Mouse (Mus musculus) stomach, embryonic 15.5 days (tissue): ENCODE results near the gene N4bp3. TPM values are rescaled to one million over a fixed set of nuclear protein-coding genes. Genes with fewer than 3 reads are reported as not detected.

ENCODE experiments used
- ATAC-seq: fragments of 200-750 bp; cut with Nextera tagmentation; 2 replicates; pipeline ENCODE4 v1.8.0; 2017; ENCODE audit warnings: low read depth, moderate number of reproducible peaks, moderate TSS enrichment; ENCODE audit not compliant: insufficient read depth, low FRiP score
- H3K27ac ChIP-seq: fragments of 300-500 bp; sonication (generic); 2 replicates; pipeline ENCODE4 v1.5.1; 2015; ENCODE audit warnings: mild to moderate bottlenecking, inconsistent platforms
- H3K27me3 ChIP-seq: fragments of 300-500 bp; sonication (generic); replicated peaks from 2 replicates; pipeline ENCODE4 v1.6.1; 2015; ENCODE audit warnings: inconsistent platforms
- H3K36me3 ChIP-seq: fragments of 300-500 bp; sonication (generic); 2 replicates; pipeline ENCODE4 v1.6.1; 2015; ENCODE audit warnings: inconsistent platforms
- H3K4me1 ChIP-seq: fragments of 300-500 bp; sonication (generic); 2 replicates; pipeline ENCODE4 v1.6.1; 2015; ENCODE audit warnings: inconsistent platforms
- H3K4me2 ChIP-seq: fragments of 300-500 bp; sonication (generic); 2 replicates; pipeline ENCODE4 v1.6.1; 2015; ENCODE audit warnings: mild to moderate bottlenecking, inconsistent platforms
- H3K4me3 ChIP-seq: fragments of 300-500 bp; sonication (generic); replicated peaks from 2 replicates; pipeline ENCODE4 v1.5.1; 2015; ENCODE audit warnings: inconsistent platforms
- H3K9ac ChIP-seq: fragments of 300-500 bp; sonication (generic); 2 replicates; pipeline ENCODE4 v1.6.1; 2015; ENCODE audit warnings: inconsistent platforms
- H3K9me3 ChIP-seq: fragments of 300-500 bp; sonication (generic); 2 replicates; pipeline ENCODE4 v1.6.1; 2016; ENCODE audit warnings: inconsistent platforms
- WGBS: fragments of 180-500 bp; shearing (Covaris S2); methylation state at CpG from one replicate; pipeline ENCODE4 v1.1.7; 2015; 5-methylcytosine and 5-hydroxymethylcytosine counted together
- polyA plus RNA-seq: library from polyadenylated mRNA; unstranded; fragments of >200 nt; fragmentation: Nextera tagmentation; extraction: Ambion mirVana; gene quantifications from 2 replicates; pipeline ENCODE4 v1.2.1, GENCODE M21; 2015

The N4bp3 gene
- polyA plus RNA-seq, 1 experiment from 2014 or later = 21.5 TPM

- Histone ChIP-seq H3K4me3 (no peak overlapping the region), H3K9me3 (no peaks in the 10 kb centered on the region), H3K4me2 (no peak overlapping the region), H3K4me1 (peaks cover 15% of the 10 kb centered on the region), H3K27me3 (no peaks in the 10 kb centered on the region), H3K9ac (no peak overlapping the region), H3K27ac (no peak overlapping the region; the same call in 1 of the 2 replicates), H3K36me3 (peaks cover 8% of the 10 kb centered on the region)
- 54% methylated on average over 3 of the region's 3 CpGs for WGBS
- ATAC-seq = no peak
Observed at GRCm38 (mm10) chr11:51609266-51609909, 41.3 kb downstream of the N4bp3 start.

DNA sequence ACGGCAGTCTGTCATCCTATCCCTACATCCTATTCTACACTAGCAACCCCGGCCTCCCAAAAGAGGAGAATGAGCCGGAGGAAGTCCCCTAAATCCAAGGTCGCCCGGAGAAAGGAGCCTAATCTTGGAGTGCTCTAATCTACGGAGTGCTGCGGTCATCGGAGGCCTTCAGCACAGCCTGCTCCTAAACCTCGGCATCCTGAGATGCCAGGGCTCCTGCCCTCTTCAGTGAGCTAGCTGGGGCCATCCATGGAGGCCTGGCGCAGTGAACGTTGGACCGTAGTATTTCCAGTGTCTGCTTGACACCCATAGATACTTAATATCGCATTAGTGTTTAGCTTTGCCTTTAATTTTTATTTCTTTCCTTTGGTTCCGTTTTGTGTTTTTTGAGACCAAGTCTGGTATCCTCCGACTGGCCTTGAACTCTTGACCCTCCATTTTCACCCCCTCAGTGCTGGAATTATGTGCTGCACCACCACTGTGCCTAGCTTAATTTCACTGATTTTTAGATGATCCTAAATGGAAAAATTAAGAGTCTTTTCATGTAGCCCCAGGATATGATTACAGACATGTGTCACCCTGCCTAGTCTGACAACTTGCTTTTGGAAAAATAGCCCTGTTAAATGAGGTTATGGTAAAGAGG, 43.4 kb downstream of the N4bp3 start:
- Histone ChIP-seq H3K27ac (peak overlapping the region; percentile 86), H3K4me3 (peak overlapping the region; percentile 96), H3K9me3 (no peaks in the 10 kb centered on the region), H3K4me2 (peak overlapping the region; percentile 70), H3K9ac (peak overlapping the region; percentile 53), H3K36me3 (peaks cover 25% of the 10 kb centered on the region), H3K4me1 (peaks cover 30% of the 10 kb centered on the region), H3K27me3 (no peaks in the 10 kb centered on the region)
- 6% methylated on average over 15 of the region's 15 CpGs for WGBS
- ATAC-seq = peak; percentile 23; the same call in 1 of the 2 replicates

- WGBS = under 1% methylated on average over 89 of the region's 91 CpGs
- H3K27me3 ChIP-seq = no peaks in the 10 kb centered on the region
- H3K9ac ChIP-seq = peak within 1 kb of the TSS; percentile 98
- ATAC-seq = peak; percentile 91
- H3K4me1 ChIP-seq = peaks cover 37% of the 10 kb centered on the region
- peak within 1 kb of the TSS; percentile 96 for H3K4me3 ChIP-seq
- peak within 1 kb of the TSS; percentile 95 for H3K27ac ChIP-seq
- H3K36me3 ChIP-seq = peaks cover 32% of the 10 kb centered on the region
- peak within 1 kb of the TSS; percentile 78 for H3K4me2 ChIP-seq
- no peaks in the 10 kb centered on the region for H3K9me3 ChIP-seq
Observed at GRCm38 (mm10) chr11:51606447-51607095, 44.1 kb downstream of the N4bp3 start, which contains the start of gene Hnrnpab. Gene Hnrnpab (minus strand): TSS chr11:51606847.

DNA sequence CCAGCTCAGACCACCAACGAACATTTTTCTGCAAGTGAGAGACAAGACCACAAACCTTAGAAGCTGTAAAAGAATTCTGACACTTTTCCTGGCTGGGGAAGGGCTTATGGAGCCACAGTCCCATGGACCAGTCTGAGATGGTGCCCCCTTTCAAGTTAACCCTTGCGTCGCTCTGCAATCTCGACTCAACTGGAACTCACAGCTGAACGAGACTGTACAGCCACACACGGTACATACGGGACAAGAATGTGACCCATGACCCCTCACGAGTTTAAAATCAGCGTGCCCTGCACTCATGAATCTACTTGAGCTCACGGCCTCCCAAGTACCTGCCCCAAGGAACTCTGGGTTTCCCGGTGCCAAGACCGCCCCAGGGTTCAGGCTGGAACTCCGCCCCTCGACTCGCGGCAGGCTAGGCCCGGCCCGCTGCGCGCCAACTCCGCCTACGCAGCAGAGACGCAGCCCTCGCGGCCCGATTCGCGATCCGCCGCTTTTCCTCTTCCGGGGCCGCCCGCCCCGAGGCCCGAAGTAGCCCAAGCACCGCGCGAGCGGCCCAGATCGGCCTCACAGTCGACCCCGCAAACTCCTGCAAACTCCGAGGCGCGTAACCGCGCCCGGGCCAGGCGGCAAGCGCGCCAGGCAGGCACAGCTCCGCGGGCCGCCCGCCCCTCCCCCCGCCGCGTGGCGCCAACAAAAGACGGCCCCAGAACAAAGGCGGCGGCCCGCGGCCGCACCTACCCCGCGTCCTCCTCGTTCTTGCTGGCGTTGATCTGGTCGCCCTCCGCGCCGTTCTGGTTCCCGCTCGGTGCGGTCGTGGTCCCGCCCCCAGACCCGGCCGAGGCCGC, 44.8 kb downstream of the N4bp3 start:
- WGBS = under 1% methylated on average over 80 of the region's 81 CpGs

DNA sequence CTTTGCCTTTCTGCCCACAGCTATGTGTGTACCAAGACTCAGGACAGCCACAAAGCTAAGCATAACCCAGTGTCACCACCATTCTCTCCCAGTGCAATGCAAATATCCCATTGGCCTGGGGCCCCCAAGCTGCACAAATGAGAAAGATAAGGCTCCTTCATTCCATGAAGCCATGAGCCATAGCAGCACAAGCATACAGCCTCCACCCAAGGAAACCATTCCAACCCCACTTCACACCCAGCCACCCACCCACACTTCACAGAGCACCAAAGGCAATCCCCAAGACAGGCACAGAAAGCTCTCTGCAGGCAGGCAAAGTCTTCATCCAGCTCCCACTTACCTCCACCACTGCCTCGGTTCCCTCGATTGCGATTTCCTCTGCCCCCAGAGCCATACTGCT, 48.4 kb downstream of the N4bp3 start:
- 88% methylated on average over 3 of the region's 3 CpGs for WGBS
- ATAC-seq = no peak
- Histone ChIP-seq H3K4me2 (no peak overlapping the region), H3K4me1 (peaks cover 34% of the 10 kb centered on the region), H3K4me3 (no peak overlapping the region), H3K27me3 (no peaks in the 10 kb centered on the region), H3K9ac (no peak overlapping the region), H3K27ac (no peak overlapping the region), H3K36me3 (peaks cover 75% of the 10 kb centered on the region), H3K9me3 (no peaks in the 10 kb centered on the region)

More for the DNA sequence above, 44.8 kb downstream of the N4bp3 start:
- Histone ChIP-seq H3K27me3 (no peaks in the 10 kb centered on the region), H3K4me1 (peaks cover 38% of the 10 kb centered on the region), H3K4me2 (peak overlapping the region; percentile 78), H3K9ac (peak overlapping the region; percentile 98), H3K36me3 (peaks cover 39% of the 10 kb centered on the region), H3K9me3 (no peaks in the 10 kb centered on the region), H3K27ac (peak overlapping the region; percentile 95), H3K4me3 (peak overlapping the region; percentile 96)
- ATAC-seq = peak; percentile 81

GRCm38 (mm10) chr11:51597553-51597952, 53.1 kb downstream of the N4bp3 start:
- ATAC-seq = no peak
- 61% methylated on average over 2 of the region's 2 CpGs for WGBS
- Histone ChIP-seq H3K9ac (no peak overlapping the region), H3K27ac (no peak overlapping the region), H3K27me3 (no peaks in the 10 kb centered on the region), H3K9me3 (no peaks in the 10 kb centered on the region), H3K4me3 (no peak overlapping the region), H3K4me1 (peaks cover 11% of the 10 kb centered on the region; the same call in 1 of the 2 replicates), H3K36me3 (peaks cover 74% of the 10 kb centered on the region), H3K4me2 (no peak overlapping the region)

GRCm38 (mm10) chr11:51595459-51596083, 55.1 kb downstream of the N4bp3 start:
- no peak overlapping the region for H3K9ac ChIP-seq
- H3K9me3 ChIP-seq = no peaks in the 10 kb centered on the region
- H3K27me3 ChIP-seq = no peaks in the 10 kb centered on the region
- WGBS = 92% methylated on average over 1 of the region's 1 CpGs
- 0 out of 2 replicates have a peak, but pooled peaks cover 4% of the 10 kb centered on the region for H3K4me1 ChIP-seq
- no peak for ATAC-seq
- no peak overlapping the region for H3K4me3 ChIP-seq
- no peak overlapping the region for H3K27ac ChIP-seq
- H3K4me2 ChIP-seq = no peak overlapping the region
- peaks cover 69% of the 10 kb centered on the region for H3K36me3 ChIP-seq

DNA sequence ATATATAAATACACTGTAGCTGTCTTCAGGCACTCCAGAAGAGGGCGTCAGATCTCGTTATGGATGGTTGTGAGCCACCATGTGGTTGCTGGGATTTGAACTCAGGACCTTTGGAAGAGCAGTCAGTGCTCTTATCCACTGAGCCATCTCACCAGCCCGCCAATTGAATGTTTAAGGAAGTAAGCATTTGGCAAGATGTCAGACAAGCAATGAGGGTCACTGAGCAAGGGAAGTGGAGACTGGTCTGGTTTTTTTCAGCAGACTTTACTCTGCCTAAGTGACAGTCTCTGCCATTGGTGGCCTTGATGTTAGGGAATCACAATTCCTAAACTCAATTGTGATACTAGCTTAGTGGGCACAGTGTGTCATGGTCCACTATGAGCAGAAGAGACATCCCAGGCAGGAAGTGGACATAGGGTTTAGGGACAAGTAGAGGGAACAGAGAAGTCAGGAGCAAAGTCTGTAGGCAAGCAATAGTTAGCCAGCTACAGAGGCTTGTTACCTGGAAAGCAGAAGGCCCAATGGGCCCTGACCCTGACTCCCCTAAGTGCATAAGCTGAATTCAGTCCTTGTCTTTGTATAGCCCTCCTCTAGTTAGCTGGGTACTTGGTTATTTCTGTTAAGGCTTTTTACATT, 55.8 kb downstream of the N4bp3 start:
- H3K4me3 ChIP-seq = no peak overlapping the region
- H3K4me1 ChIP-seq = 0 out of 2 replicates have a peak, but pooled peaks cover 4% of the 10 kb centered on the region
- no peak overlapping the region for H3K4me2 ChIP-seq
- no peaks in the 10 kb centered on the region for H3K27me3 ChIP-seq
- H3K27ac ChIP-seq = no peak overlapping the region
- no peaks in the 10 kb centered on the region for H3K9me3 ChIP-seq
- 57% methylated on average over 3 of the region's 3 CpGs for WGBS
- ATAC-seq = no peak
- H3K36me3 ChIP-seq = peaks cover 63% of the 10 kb centered on the region
- no peak overlapping the region for H3K9ac ChIP-seq

DNA sequence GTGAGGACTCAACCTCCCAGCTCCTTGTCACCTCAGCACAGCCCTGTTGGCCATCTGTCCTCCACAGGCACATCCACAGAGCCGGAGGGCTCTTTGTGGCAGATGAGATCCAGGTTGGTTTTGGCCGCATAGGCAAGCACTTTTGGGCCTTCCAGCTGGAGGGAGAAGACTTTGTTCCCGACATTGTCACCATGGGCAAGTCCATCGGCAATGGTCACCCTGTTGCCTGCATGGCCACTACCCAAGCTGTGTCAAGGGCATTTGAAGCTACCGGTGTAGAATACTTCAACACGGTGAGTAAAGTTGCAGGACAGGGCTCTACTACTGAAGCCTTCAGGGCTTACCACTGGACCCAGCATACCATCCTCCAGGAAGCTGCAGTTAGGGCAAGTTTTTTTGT, 56.8 kb downstream of the N4bp3 start:
- H3K27me3 ChIP-seq = no peaks in the 10 kb centered on the region
- 0 out of 2 replicates have a peak, but pooled peaks cover 4% of the 10 kb centered on the region for H3K4me1 ChIP-seq
- no peak overlapping the region for H3K9ac ChIP-seq
- H3K9me3 ChIP-seq = no peaks in the 10 kb centered on the region
- peaks cover 62% of the 10 kb centered on the region for H3K36me3 ChIP-seq
- H3K4me2 ChIP-seq = no peak overlapping the region
- H3K27ac ChIP-seq = no peak overlapping the region
- no peak overlapping the region for H3K4me3 ChIP-seq
- WGBS = 94% methylated on average over 6 of the region's 6 CpGs
- ATAC-seq = no peak

DNA sequence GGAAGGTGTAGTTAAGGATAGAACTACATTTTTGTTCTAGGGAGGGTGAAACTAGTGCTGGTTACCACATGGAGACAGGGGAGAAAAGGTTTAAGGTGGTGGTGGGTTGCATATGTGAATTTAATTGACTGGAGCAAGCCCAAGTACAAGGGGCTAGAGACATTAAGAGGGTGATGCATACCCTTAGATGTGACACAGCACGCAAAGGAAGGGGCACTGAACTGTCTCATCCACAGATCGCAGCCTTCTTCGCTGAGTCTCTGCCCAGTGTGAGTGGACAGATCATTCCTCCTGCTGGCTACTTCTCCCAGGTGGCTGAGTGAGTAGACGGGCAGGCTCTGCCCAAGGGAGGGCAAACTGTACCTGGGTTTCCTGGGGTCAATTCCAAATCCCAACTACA, 57.3 kb downstream of the N4bp3 start:
- Histone ChIP-seq H3K27me3 (no peaks in the 10 kb centered on the region), H3K36me3 (peaks cover 61% of the 10 kb centered on the region), H3K4me3 (no peak overlapping the region), H3K9ac (no peak overlapping the region), H3K4me2 (no peak overlapping the region), H3K9me3 (no peaks in the 10 kb centered on the region), H3K4me1 (0 out of 2 replicates have a peak, but pooled peaks cover 4% of the 10 kb centered on the region), H3K27ac (no peak overlapping the region)
- ATAC-seq = no peak
- WGBS = 91% methylated on average over 4 of the region's 4 CpGs
